Comparison of ENCODE assay signal across 23 mouse cellular contexts in genomic region chr10:86338121-86338715, GRCm38 (mm10). TPM values are rescaled to one million over a fixed set of nuclear protein-coding genes. Genes with fewer than 3 reads are reported as not detected.
A peak's percentile ranks its signal among the peaks of the same experiment; 100 is the strongest.
DNase-seq lines count a peak whose midpoint lies in the region; ATAC-seq and TF ChIP-seq lines count a peak whose summit lies in the region.
"Had no signal": no experiment of that assay in that cellular context is flagged by ENCODE, and none has a peak within 500 bp of the region (broad histone marks: within the 10 kb centered on the region; RNA-seq: fewer than 3 reads in every experiment).

No protein-coding gene starts in this region.

- TF ChIP-seq EP300 in liver, postnatal 0 days (IDR thresholded peaks at IDR 0.05; ENCODE audit: low read depth): no peak

- no peak overlapping the region for H3K4me3 ChIP-seq in heart, embryonic 10.5 days
- H3K4me3 ChIP-seq in kidney, postnatal 0 days (replicated peaks; ENCODE audit: low read depth, low read length): no peak overlapping the region
- H3K4me3 ChIP-seq in stomach, embryonic 16.5 days (replicated peaks; ENCODE audit: low read length): no peak overlapping the region
- H3K4me3 ChIP-seq in liver, postnatal 0 days (ENCODE audit: low read depth, low read length): no peak overlapping the region
- no peak overlapping the region for H3K4me3 ChIP-seq in neural tube, embryonic 15.5 days (replicated peaks)
- H3K4me3 ChIP-seq: erythroblast, embryonic 14.5 days; limb, embryonic 13.5 days; liver, embryonic 13.5 days; midbrain, embryonic 13.5 days; neural tube, embryonic 12.5 days had no signal

- H3K27ac ChIP-seq in heart, embryonic 10.5 days: no peak overlapping the region
- 0 out of 2 replicates have a peak overlapping the region, but pooled peaks have one; percentile 9 for H3K27ac ChIP-seq in kidney, postnatal 0 days
- peak overlapping the region; percentile 95; the same call in 1 of the 2 replicates for H3K27ac ChIP-seq in stomach, embryonic 16.5 days (ENCODE audit: low read length)
- no peak overlapping the region for H3K27ac ChIP-seq in liver, postnatal 0 days (ENCODE audit: low read depth)
- H3K27ac ChIP-seq in neural tube, embryonic 15.5 days (replicated peaks): no peak overlapping the region
- H3K27ac ChIP-seq: limb, embryonic 13.5 days; liver, embryonic 13.5 days; midbrain, embryonic 13.5 days; neural tube, embryonic 12.5 days had no signal

- H3K9ac ChIP-seq in kidney, postnatal 0 days (ENCODE audit: low read depth, low read length): no peak overlapping the region
- H3K9ac ChIP-seq in stomach, embryonic 16.5 days (ENCODE audit: low read length): no peak overlapping the region
- H3K9ac ChIP-seq in liver, postnatal 0 days (replicated peaks): no peak overlapping the region
- H3K9ac ChIP-seq in neural tube, embryonic 15.5 days (replicated peaks): no peak overlapping the region
- H3K9ac ChIP-seq: limb, embryonic 13.5 days; liver, embryonic 13.5 days; midbrain, embryonic 13.5 days; neural tube, embryonic 12.5 days had no signal

- 67% methylated on average over 4 of the region's 4 CpGs for WGBS in heart, embryonic 10.5 days
- 68% methylated on average over 4 of the region's 4 CpGs for WGBS in kidney, postnatal 0 days
- WGBS in stomach, embryonic 16.5 days: 65% methylated on average over 4 of the region's 4 CpGs
- 71% methylated on average over 4 of the region's 4 CpGs for WGBS in liver, postnatal 0 days (ENCODE audit: insufficient replicate concordance)
- WGBS in neural tube, embryonic 15.5 days: 33% methylated on average over 4 of the region's 4 CpGs

- peaks cover 88% of the 10 kb centered on the region for H3K4me1 ChIP-seq in heart, embryonic 10.5 days
- H3K4me1 ChIP-seq in kidney, postnatal 0 days (replicated peaks; ENCODE audit: insufficient read depth, low read length): peaks cover 42% of the 10 kb centered on the region
- peaks cover 78% of the 10 kb centered on the region for H3K4me1 ChIP-seq in stomach, embryonic 16.5 days (ENCODE audit: control insufficient read depth, insufficient read depth, low read length)
- H3K4me1 ChIP-seq in liver, postnatal 0 days (ENCODE audit: insufficient read depth): peaks cover 37% of the 10 kb centered on the region
- H3K4me1 ChIP-seq in neural tube, embryonic 15.5 days: peaks cover 45% of the 10 kb centered on the region

- TF ChIP-seq CTCF in kidney, postnatal 0 days (IDR thresholded peaks at IDR 0.05; ENCODE audit: low read depth): no peak
- no peak for TF ChIP-seq CTCF in liver, postnatal 0 days (IDR thresholded peaks at IDR 0.05; ENCODE audit: low read depth)

- no peak for ATAC-seq in kidney, postnatal 0 days (replicated peaks; ENCODE audit: low FRiP score, low read depth)
- no peak for ATAC-seq in stomach, embryonic 16.5 days (ENCODE audit: insufficient read depth, low FRiP score)
- ATAC-seq in liver, postnatal 0 days: no peak
- ATAC-seq in neural tube, embryonic 15.5 days (ENCODE audit: low FRiP score): no peak
- ATAC-seq: forebrain, embryonic 14.5 days; hindbrain, postnatal 0 days; midbrain, embryonic 13.5 days had no signal

- no peaks in the 10 kb centered on the region for H3K36me3 ChIP-seq in heart, embryonic 10.5 days
- H3K36me3 ChIP-seq in kidney, postnatal 0 days (ENCODE audit: insufficient read depth, low read length): 0 out of 2 replicates have a peak, but pooled peaks cover 5% of the 10 kb centered on the region
- no peaks in the 10 kb centered on the region for H3K36me3 ChIP-seq in stomach, embryonic 16.5 days (ENCODE audit: control insufficient read depth, insufficient read depth, low read length)
- no peaks in the 10 kb centered on the region for H3K36me3 ChIP-seq in liver, postnatal 0 days (replicated peaks; ENCODE audit: insufficient read depth, low read length)
- no peaks in the 10 kb centered on the region for H3K36me3 ChIP-seq in neural tube, embryonic 15.5 days
- H3K36me3 ChIP-seq: liver, embryonic 13.5 days; midbrain, embryonic 13.5 days; neural tube, embryonic 12.5 days had no signal

- peak; percentile 91 for DNase-seq in heart, adult 11 months
- DNase-seq in heart, embryonic 10.5 days (ENCODE audit: low spot score): no peak
- DNase-seq in kidney, postnatal 0 days (ENCODE audit: low spot score): no peak
- no peak for DNase-seq in kidney, adult 9 months
- DNase-seq in NIH3T3 (ENCODE audit: low read depth): peak; percentile 71
- DNase-seq in liver, postnatal 0 days: no peak
- DNase-seq: B cell, adult 2 months; gastrocnemius, postnatal 14 days; heart, postnatal 4 days; kidney, postnatal 4 days; liver, embryonic 13.5 days; lung, postnatal 10 days; spleen, adult 18-20 months; thymus, adult 2 months had no signal

- H3K9me3 ChIP-seq in heart, embryonic 10.5 days: no peaks in the 10 kb centered on the region
- H3K9me3 ChIP-seq in kidney, postnatal 0 days (replicated peaks; ENCODE audit: low read length): no peaks in the 10 kb centered on the region
- no peaks in the 10 kb centered on the region for H3K9me3 ChIP-seq in stomach, embryonic 16.5 days (replicated peaks; ENCODE audit: control insufficient read depth, low read length)
- H3K9me3 ChIP-seq in liver, postnatal 0 days (ENCODE audit: low read length): no peaks in the 10 kb centered on the region
- H3K9me3 ChIP-seq in neural tube, embryonic 15.5 days (replicated peaks): no peaks in the 10 kb centered on the region
- H3K9me3 ChIP-seq: limb, embryonic 13.5 days; liver, embryonic 13.5 days; midbrain, embryonic 13.5 days; neural tube, embryonic 12.5 days had no signal

- H3K27me3 ChIP-seq in heart, embryonic 10.5 days (ENCODE audit: insufficient read depth, poor library complexity, severe bottlenecking): no peaks in the 10 kb centered on the region
- H3K27me3 ChIP-seq in kidney, postnatal 0 days (ENCODE audit: insufficient read depth, low read length): no peaks in the 10 kb centered on the region
- no peaks in the 10 kb centered on the region for H3K27me3 ChIP-seq in stomach, embryonic 16.5 days (ENCODE audit: control insufficient read depth, insufficient read depth, low read length)
- no peaks in the 10 kb centered on the region for H3K27me3 ChIP-seq in liver, postnatal 0 days (ENCODE audit: insufficient read depth, low read length)
- no peaks in the 10 kb centered on the region for H3K27me3 ChIP-seq in neural tube, embryonic 15.5 days (replicated peaks)
- H3K27me3 ChIP-seq: limb, embryonic 13.5 days; liver, embryonic 13.5 days; midbrain, embryonic 13.5 days; neural tube, embryonic 12.5 days; Patski had no signal

- H3K4me2 ChIP-seq in kidney, postnatal 0 days (ENCODE audit: low read length): no peak overlapping the region
- no peak overlapping the region for H3K4me2 ChIP-seq in stomach, embryonic 16.5 days (ENCODE audit: low read depth, low read length)
- H3K4me2 ChIP-seq in liver, postnatal 0 days (ENCODE audit: low read depth, low read length): no peak overlapping the region
- H3K4me2 ChIP-seq in neural tube, embryonic 15.5 days: no peak overlapping the region
- H3K4me2 ChIP-seq: limb, embryonic 13.5 days; liver, embryonic 13.5 days; midbrain, embryonic 13.5 days; neural tube, embryonic 12.5 days had no signal

RNA-seq across cellular contexts. Expression of gene Timp3, which starts 38.0 kb away (rescaled TPM):
- 44.7 and 47.2 TPM in 2 replicates for polyA plus RNA-seq in heart, embryonic 10.5 days (2016; fragmentation: Nextera tagmentation; extraction: Ambion mirVana)
- polyA plus RNA-seq in kidney, postnatal 0 days (2015; fragmentation: Nextera tagmentation; extraction: Ambion mirVana): 87.4 and 99.7 TPM in 2 replicates
- 76.1 and 80.6 TPM in 2 replicates for polyA plus RNA-seq in stomach, embryonic 16.5 days (2015; fragmentation: Nextera tagmentation; extraction: Ambion mirVana)
- polyA plus RNA-seq in liver, postnatal 0 days (2015; fragmentation: Nextera tagmentation; extraction: Ambion mirVana): 6.4 and 7.9 TPM in 2 replicates
- 51.6 and 57.1 TPM in 2 replicates for polyA plus RNA-seq in neural tube, embryonic 15.5 days (2015; fragmentation: Nextera tagmentation; extraction: Ambion mirVana)

Comparison
In these comparisons a context has a peak if more than half of its experiments do, and no peak if none do; other contexts are left out.
1. DNase-seq: peak in heart, adult 11 months (single experiment) and NIH3T3 (single experiment); none in heart, embryonic 10.5 days (single experiment), kidney, postnatal 0 days (single experiment), kidney, adult 9 months (single experiment) and liver, postnatal 0 days (single experiment).
2. H3K27ac ChIP-seq: peak in kidney, postnatal 0 days (single experiment) and stomach, embryonic 16.5 days (single experiment); none in heart, embryonic 10.5 days (single experiment), liver, postnatal 0 days (single experiment) and neural tube, embryonic 15.5 days (single experiment).